Mouse (Mus musculus): ENCODE data around the gene Sh3rf1.

- TF ChIP-seq CTCF (conservative IDR thresholded peaks at IDR 0.05; ENCODE audit: low read length) (no peak), POU5F1 (IDR thresholded peaks at IDR 0.05; ENCODE audit: borderline replicate concordance, low read length) (no peak)
These were observed 202.4 kb downstream of the Sh3rf1 start for GRCm38 (mm10) chr8:61426072-61426471.

Measured in E14TG2a.4 (cell line).